In genomic region chr7:121835392-121835791, GRCm38 (mm10) we compare ENCODE assay signal across 21 mouse cellular contexts. TPM values are rescaled to one million over a fixed set of nuclear protein-coding genes. Genes with fewer than 3 reads are reported as not detected.
DNase-seq lines count a peak whose midpoint lies in the region; ATAC-seq and TF ChIP-seq lines count a peak whose summit lies in the region.
"Had no signal": no experiment of that assay in that cellular context is flagged by ENCODE, and none has a peak within 500 bp of the region (broad histone marks: within the 10 kb centered on the region; RNA-seq: fewer than 3 reads in every experiment).

No protein-coding gene starts in this region.

- no peaks in the 10 kb centered on the region for H3K79me2 ChIP-seq in MEL (ENCODE audit: control insufficient read depth, insufficient read depth, low read length, poor library complexity)

- peak; percentile 38 for TF ChIP-seq RAD21 in MEL (IDR thresholded peaks at IDR 0.05; ENCODE audit: low read depth, low read length)

- no peak overlapping the region for H3K4me3 ChIP-seq in liver, postnatal 0 days (ENCODE audit: low read depth, low read length)
- H3K4me3 ChIP-seq in liver, embryonic 12.5 days, result no peak overlapping the region
- no peak overlapping the region for H3K4me3 ChIP-seq in MEL (ENCODE audit: control insufficient read depth in 1 of 2, insufficient read depth in 1 of 2, low read depth in 2 of 2, low read length in 2 of 2)
- H3K4me3 ChIP-seq: forebrain, embryonic 15.5 days; gastrocnemius, adult 2 months; limb, embryonic 10.5 days had no signal

- H3K4me1 ChIP-seq in liver, postnatal 0 days (ENCODE audit: insufficient read depth), result no peaks in the 10 kb centered on the region
- H3K4me1 ChIP-seq in liver, embryonic 12.5 days, result no peaks in the 10 kb centered on the region
- H3K4me1 ChIP-seq in MEL (ENCODE audit: control insufficient read depth in 1 of 2, insufficient read depth in 2 of 2, low read length in 2 of 2), result no peaks in the 10 kb centered on the region
- H3K4me1 ChIP-seq: forebrain, embryonic 15.5 days; limb, embryonic 10.5 days had no signal

- WGBS in liver, postnatal 0 days (ENCODE audit: insufficient replicate concordance), result 80% methylated on average over 7 of the region's 7 CpGs
- WGBS in liver, embryonic 12.5 days (ENCODE audit: insufficient replicate concordance), result 69% methylated on average over 7 of the region's 7 CpGs

- TF ChIP-seq POLR2A in MEL (IDR thresholded peaks at IDR 0.05; ENCODE audit: control insufficient read depth in 1 of 2, insufficient read depth in 1 of 2, low read depth in 1 of 2, low read length in 2 of 2, poor library complexity in 1 of 2), result no peak

- DNase-seq in embryo, embryonic 10 days (ENCODE audit: low spot score), result peak; percentile 9
- no peak for DNase-seq in embryo, embryonic 10.5 days (ENCODE audit: low spot score)
- no peak for DNase-seq in liver, postnatal 0 days
- peak; percentile 9 for DNase-seq in 416B (ENCODE audit: low read depth)
- peak; percentile 31 for DNase-seq in MEL (ENCODE audit: low read depth, low spot score)
- DNase-seq in cerebellum, adult 11 months, result no peak
- DNase-seq in right cerebral cortex, postnatal 4 days, result no peak
- DNase-seq: cerebellum, adult 8-10 months; gastrocnemius, adult 2 months; heart, adult 11 months; kidney, adult 11 months; kidney, postnatal 36 days; lung, adult 18-20 months; midbrain, embryonic 14.5 days; right cerebral cortex, postnatal 14 days had no signal

- H3K9me3 ChIP-seq in liver, postnatal 0 days (ENCODE audit: low read length), result no peaks in the 10 kb centered on the region
- peaks cover 5% of the 10 kb centered on the region for H3K9me3 ChIP-seq in liver, embryonic 12.5 days (replicated peaks)
- no peaks in the 10 kb centered on the region for H3K9me3 ChIP-seq in MEL (replicated peaks; ENCODE audit: insufficient read depth, low read length)
- H3K9me3 ChIP-seq: forebrain, embryonic 15.5 days; limb, embryonic 10.5 days had no signal

- no peaks in the 10 kb centered on the region for H3K27me3 ChIP-seq in liver, postnatal 0 days (ENCODE audit: insufficient read depth, low read length)
- H3K27me3 ChIP-seq in liver, embryonic 12.5 days (replicated peaks), result no peaks in the 10 kb centered on the region
- H3K27me3 ChIP-seq in MEL (ENCODE audit: control insufficient read depth in 1 of 2, insufficient read depth in 2 of 2, low read length in 2 of 2), result no peaks in the 10 kb centered on the region
- H3K27me3 ChIP-seq: forebrain, embryonic 15.5 days had no signal

- no peak for TF ChIP-seq EP300 in liver, postnatal 0 days (IDR thresholded peaks at IDR 0.05; ENCODE audit: low read depth)
- no peak for TF ChIP-seq EP300 in MEL (IDR thresholded peaks at IDR 0.05; ENCODE audit: low read depth in 1 of 2, low read length in 2 of 2)

- ATAC-seq in liver, postnatal 0 days, result no peak
- no peak for ATAC-seq in liver, embryonic 12.5 days
- ATAC-seq: forebrain, embryonic 15.5 days; Patski had no signal

- H3K9ac ChIP-seq in liver, postnatal 0 days (replicated peaks), result no peak overlapping the region
- H3K9ac ChIP-seq in liver, embryonic 12.5 days, result no peak overlapping the region
- H3K9ac ChIP-seq in MEL (ENCODE audit: control insufficient read depth, low read depth, low read length, poor library complexity, severe bottlenecking), result no peak overlapping the region
- H3K9ac ChIP-seq: forebrain, embryonic 15.5 days had no signal

- H3K27ac ChIP-seq in liver, postnatal 0 days (ENCODE audit: low read depth), result no peak overlapping the region
- no peak overlapping the region for H3K27ac ChIP-seq in liver, embryonic 12.5 days
- no peak overlapping the region for H3K27ac ChIP-seq in MEL (ENCODE audit: control insufficient read depth, low read depth, low read length)
- H3K27ac ChIP-seq: forebrain, embryonic 15.5 days; gastrocnemius, adult 2 months; limb, embryonic 10.5 days had no signal

- H3K4me2 ChIP-seq in liver, postnatal 0 days (ENCODE audit: low read depth, low read length), result no peak overlapping the region
- no peak overlapping the region for H3K4me2 ChIP-seq in liver, embryonic 12.5 days
- H3K4me2 ChIP-seq: forebrain, embryonic 15.5 days had no signal

- no peaks in the 10 kb centered on the region for H3K36me3 ChIP-seq in liver, postnatal 0 days (replicated peaks; ENCODE audit: insufficient read depth, low read length)
- H3K36me3 ChIP-seq in liver, embryonic 12.5 days, result no peaks in the 10 kb centered on the region
- H3K36me3 ChIP-seq in MEL (ENCODE audit: control insufficient read depth in 1 of 2, insufficient read depth in 2 of 2, low read length in 2 of 2), result no peaks in the 10 kb centered on the region
- H3K36me3 ChIP-seq: forebrain, embryonic 15.5 days; limb, embryonic 10.5 days had no signal

- TF ChIP-seq CTCF in liver, postnatal 0 days (IDR thresholded peaks at IDR 0.05; ENCODE audit: low read depth), result peak; percentile 36; the same call in 1 of the 2 replicates
- TF ChIP-seq CTCF in MEL (IDR thresholded peaks at IDR 0.05 in 2 of 3, conservative IDR thresholded peaks at IDR 0.05 in 1 of 3; ENCODE audit: control insufficient read depth in 1 of 3, insufficient read depth in 1 of 3, low read depth in 2 of 3, low read length in 3 of 3, poor library complexity in 1 of 3, severe bottlenecking in 1 of 3), result peak; percentile 41 to 58 (median 52)

TF ChIP-seq in MEL, 35 proteins besides CTCF, POLR2A, EP300 and RAD21:
- TF ChIP-seq MYB (IDR thresholded peaks at IDR 0.05; ENCODE audit: low read depth, low read length) (no peak), SMC3 (IDR thresholded peaks at IDR 0.05; ENCODE audit: low read depth, low read length) (peak; percentile 40; the same call in 1 of the 2 replicates)

RNA-seq across cellular contexts. Expression of gene Scnn1b, which starts 29.4 kb away (rescaled TPM):
- polyA plus RNA-seq in liver, postnatal 0 days (2015; fragmentation: Nextera tagmentation; extraction: Ambion mirVana), result 0.07 and 0.09 TPM in 2 replicates
- 0.07 TPM in 1 of 2 replicates, not detected in the other for polyA plus RNA-seq in liver, embryonic 12.5 days (2016; fragmentation: Nextera tagmentation; extraction: Ambion mirVana)
- not detected in 2 replicates for total RNA-seq in MEL (2012; rRNA removed)
- not detected for polyA plus RNA-seq in MEL (2012; ENCODE audit: insufficient read depth in 1 of 2, insufficient read length in 2 of 2, low read depth in 1 of 2, low replicate concordance in 2 of 2, missing spikeins in 1 of 2)
- total RNA-seq: layer of hippocampus, postnatal 25 days; megakaryocyte progenitor cell, adult 5-6 weeks had no signal
- polyA plus RNA-seq: limb, embryonic 10.5 days had no signal

Comparison
In these comparisons a context has a peak if more than half of its experiments do, and no peak if none do; other contexts are left out.
1. DNase-seq: peak in embryo, embryonic 10 days (single experiment), 416B (single experiment) and MEL (single experiment); none in embryo, embryonic 10.5 days (single experiment), liver, postnatal 0 days (single experiment), cerebellum, adult 11 months (single experiment) and right cerebral cortex, postnatal 4 days (single experiment).